Mouse (Mus musculus) CD4-positive, CD25-positive, alpha-beta regulatory T cell, adult 2 months (primary cell): ENCODE measurements around the gene Tsfm.

Source experiments
- DNase-seq: peaks from one replicate; pipeline ENCODE4 v3.0.0-alpha.2; 2012; ENCODE audit warnings: low read depth, low spot score

The Tsfm gene

GRCm38 (mm10) chr10:126962271-126962965, 68.2 kb downstream of the Tsfm start:
- DNase-seq: no peak

GRCm38 (mm10) chr10:126961757-126962156, 68.9 kb downstream of the Tsfm start:
- DNase-seq: no peak
